Mouse (Mus musculus): ENCODE data around the gene Mapk1.

DNA sequence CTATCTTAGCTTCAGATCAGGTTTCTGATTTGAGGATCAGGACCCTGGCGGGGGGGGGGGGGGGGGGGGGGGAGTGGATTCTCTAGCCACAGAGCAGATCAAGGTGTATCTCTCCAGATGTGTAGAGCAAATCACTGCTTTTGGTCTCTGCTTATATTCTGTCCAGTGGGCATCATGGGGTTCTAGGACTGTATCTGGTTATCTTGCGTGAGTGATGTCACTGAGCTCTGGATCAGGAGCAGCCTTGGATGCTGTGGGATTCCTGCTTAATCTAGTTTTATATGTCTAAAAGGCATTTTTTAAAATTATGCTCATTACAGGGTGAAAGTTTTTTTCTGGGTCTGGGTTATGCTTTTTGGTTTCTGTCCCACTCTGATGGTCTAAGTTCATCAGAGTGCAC is 546 bp upstream of the Mapk1 start:
- TF ChIP-seq CTCF (IDR thresholded peaks at IDR 0.05; ENCODE audit: borderline replicate concordance, extremely low read depth, insufficient read depth, insufficient read length) (no peak), POLR2A (IDR thresholded peaks at IDR 0.05; ENCODE audit: borderline replicate concordance, extremely low read depth, insufficient read depth, insufficient read length, poor library complexity, severe bottlenecking) (no peak)
